Mouse (Mus musculus): ENCODE data around the gene Gm20503.

The Gm20503 gene

GRCm38 (mm10) chr4:59007974-59008373 is 5.0 kb downstream of the Gm20503 start:
- DNase-seq (ENCODE audit: low spot score), result no peak

GRCm38 (mm10) chr4:59009186-59009585 is 6.2 kb downstream of the Gm20503 start:
- DNase-seq (ENCODE audit: low spot score), result no peak

GRCm38 (mm10) chr4:59009696-59010095 is 6.7 kb downstream of the Gm20503 start:
- no peak for DNase-seq (ENCODE audit: low spot score)

DNA sequence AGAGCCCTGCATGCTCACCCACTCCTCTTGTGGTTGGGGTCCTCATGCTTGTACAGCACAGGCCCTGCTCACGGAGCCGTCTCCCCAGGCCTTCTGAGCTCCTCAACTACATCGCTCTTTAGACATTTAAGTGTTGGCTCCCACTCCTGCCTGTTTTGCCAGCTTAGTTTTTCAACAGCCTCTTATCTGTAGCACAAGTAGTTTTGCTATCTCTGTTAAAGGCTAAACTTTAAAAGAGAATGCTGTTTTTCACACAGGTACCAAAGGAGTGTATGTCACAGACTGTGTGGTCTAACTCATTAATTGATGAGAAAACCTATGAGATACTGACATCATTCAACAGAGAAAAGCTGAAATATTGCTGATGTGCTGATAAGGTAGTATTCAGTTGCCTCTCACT is 8.4 kb downstream of the Gm20503 start:
- no peak for DNase-seq (ENCODE audit: low spot score)

DNA sequence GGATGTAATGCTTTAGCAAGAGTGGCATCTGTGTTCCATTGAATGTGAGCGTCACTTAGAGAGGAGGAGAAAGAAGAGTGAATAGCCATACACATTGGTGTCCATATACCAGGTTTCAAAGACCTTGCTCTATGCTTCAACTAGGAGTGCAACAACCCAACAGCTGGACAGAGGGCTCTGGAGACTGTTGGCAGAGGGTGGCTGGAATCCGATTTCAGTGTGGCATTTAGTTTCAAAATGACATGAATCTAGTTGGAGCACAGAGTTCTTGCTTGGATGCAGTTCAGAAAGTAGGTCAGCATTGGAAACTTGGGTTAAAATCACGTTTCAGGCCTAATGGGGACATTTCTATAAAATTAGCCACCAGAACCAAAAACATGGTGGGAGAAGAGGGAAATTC is 12.2 kb downstream of the Gm20503 start:
- no peak for DNase-seq (ENCODE audit: low spot score)

DNA sequence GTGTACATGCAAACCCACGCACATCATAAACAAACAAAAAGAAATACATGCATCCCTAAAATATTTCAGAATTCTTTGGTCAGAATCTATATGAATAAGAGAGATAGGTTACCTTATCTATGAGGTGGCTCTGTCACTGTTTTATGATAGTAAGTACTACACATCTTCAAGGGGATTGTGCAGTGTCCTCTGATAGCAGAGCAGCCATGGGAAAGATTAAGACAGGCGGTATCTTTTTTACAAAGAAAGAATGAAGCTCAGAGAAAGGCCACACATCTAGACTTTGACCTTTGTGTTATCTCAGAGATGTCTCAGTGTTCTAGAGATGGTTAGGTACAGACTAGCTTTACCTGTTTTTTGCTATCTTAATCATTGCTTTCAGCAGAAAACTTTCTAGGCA is 13.9 kb downstream of the Gm20503 start:
- DNase-seq (ENCODE audit: low spot score), result no peak

DNA sequence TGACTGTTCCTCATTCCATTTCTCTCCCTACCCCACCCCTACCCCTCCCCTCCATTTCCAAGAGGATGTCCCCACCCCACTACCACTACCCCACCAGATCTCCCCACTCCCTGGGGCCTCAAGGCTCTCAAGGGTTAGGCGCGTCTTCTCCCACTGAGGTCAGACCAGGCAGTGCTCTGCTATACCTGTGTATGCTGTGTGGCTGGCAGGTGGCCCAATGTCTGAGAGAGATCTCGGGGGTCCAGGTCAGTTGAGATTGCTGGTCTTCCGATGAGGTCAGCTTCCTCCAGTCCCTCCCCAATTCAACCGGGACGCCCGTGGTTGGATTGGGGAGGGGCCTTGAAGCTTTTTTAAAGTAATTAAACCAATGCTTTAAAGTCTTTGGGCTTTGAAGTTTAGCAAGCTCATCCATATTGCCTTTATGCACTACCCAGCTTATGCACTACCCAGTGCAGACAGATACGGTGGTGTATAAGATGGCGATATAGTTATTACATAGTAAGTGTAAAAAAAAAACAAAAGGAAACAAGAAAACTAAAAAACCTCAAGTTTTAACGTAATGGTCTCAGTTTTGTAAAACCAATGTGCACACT is 31.4 kb downstream of the Gm20503 start:
- peak; percentile 13 for DNase-seq (ENCODE audit: low spot score)

DNA sequence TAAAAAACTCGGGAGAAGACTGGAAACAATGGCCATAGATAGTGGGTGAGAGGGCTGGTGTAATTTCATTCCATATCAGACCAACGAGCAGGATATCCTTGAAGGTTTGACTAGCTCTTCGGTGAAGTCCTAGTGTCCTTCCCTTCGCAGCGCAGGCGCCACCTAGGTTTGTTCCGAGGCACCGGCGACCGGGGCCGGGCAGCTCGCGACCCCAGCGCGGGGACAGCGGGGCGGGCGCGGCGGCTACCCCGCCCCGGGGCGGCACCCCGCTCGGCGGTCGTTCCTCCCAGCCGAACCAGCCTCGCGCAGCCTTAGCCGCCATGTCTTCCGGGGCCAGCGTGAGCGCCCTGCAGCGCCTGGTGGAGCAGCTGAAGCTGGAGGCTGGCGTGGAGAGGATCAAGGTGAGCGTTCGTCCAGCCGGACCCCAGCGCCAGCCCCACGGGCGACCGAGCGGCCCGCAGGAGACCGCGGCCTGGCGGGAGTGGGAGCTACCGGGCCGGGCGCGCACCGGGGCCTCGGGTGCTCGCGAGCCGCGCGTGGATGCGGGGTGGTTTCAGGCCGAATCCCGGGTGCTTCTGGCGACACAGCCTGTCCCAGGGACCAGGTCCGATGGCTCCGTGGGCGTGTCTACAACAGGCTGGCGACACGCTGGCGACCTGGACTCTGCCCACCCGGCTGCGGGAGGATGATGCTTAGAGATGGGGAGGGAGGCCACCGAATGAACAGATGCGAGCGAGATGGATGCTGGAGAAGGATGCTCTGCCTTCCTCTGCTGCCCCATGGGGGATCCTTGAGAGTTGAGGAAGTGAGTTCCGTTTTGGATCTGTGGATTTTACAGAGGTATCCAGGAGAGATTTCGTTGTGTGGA is 32.1 kb downstream of the Gm20503 start, which contains the start of gene Gng10:
Gng10 (plus strand) TSS at position 171 of the 868 bp plus-strand sequence.
- DNase-seq (ENCODE audit: low spot score), result peak; percentile 79

DNA sequence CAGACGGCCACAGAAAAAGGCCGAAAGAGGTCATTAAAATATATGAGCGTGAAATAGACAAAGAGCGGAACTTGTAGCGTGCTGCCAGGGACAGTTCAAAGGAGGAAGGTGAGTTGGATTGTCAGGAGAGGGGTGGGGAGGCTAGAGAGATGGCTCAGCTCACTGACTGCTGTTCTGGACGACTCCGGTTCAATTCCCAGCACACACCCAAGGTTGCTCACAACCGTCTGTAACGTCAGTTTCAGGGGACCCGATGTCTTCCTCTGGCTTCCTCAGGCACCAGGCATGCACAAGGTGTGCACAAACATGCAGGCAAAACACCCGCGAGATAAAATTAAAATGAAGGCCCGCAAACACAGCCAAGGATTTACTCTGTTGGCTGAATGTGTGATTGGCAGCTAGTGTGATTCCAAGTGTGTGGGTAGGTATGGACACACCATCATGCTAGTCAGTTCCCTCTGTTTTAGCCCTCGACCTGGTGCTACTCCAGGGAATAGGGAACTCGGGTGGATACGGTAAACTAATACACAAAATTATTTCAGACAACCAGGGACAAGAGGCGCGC is 32.9 kb downstream of the Gm20503 start:
- no peak for DNase-seq (ENCODE audit: low spot score)

DNA sequence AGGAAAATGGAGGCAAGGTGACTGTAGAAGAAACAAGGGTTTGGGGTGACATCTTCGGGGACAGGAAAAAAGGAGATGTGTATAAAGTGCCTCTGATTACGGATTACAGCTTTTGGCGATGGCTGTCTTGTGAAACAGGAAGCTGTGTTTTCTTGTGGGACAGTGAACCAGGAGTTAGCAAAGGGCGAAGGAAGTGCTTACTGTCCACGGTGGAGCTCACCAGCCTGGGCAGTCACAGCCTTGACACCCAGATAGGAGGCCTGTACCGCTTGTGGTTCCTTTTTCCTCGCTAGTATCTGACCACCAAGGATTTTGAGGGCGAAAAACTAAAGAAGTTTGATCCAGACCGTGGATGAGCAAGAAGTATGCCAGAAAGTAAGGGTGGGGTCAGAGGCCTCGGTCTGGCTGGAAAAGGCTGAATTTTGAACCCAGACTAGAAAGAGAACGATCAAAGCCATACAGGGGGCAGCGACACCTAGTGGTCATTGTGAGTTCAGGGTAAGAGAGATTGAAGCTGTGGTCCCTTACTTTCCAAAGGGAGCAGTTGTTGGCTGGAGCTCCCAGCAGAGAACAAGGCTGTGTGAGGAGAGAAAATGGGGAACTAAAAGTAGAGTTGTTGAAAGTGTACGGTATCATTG is 33.6 kb downstream of the Gm20503 start:
- peak; percentile 71 for DNase-seq (ENCODE audit: low spot score)

DNA sequence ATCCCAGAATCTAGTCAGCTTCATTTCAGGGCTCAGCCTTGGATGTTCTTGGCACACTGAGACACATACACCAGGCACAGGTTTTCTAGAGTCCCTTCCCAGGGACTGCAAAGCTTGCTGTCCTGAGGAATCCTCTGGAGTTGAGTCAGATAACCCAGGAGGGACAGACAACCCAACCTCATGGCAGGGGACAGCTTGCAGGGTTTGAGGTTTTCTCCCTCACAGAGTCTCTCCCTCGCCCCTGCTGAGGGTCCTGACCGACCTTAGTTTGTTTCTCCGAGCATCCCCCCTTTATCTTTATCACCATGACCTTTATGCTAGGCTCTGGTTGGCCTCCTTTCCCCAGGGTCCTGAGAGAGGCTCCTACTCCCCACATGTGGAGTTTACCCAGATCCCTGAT is 34.5 kb downstream of the Gm20503 start:
- no peak for DNase-seq (ENCODE audit: low spot score)

DNA sequence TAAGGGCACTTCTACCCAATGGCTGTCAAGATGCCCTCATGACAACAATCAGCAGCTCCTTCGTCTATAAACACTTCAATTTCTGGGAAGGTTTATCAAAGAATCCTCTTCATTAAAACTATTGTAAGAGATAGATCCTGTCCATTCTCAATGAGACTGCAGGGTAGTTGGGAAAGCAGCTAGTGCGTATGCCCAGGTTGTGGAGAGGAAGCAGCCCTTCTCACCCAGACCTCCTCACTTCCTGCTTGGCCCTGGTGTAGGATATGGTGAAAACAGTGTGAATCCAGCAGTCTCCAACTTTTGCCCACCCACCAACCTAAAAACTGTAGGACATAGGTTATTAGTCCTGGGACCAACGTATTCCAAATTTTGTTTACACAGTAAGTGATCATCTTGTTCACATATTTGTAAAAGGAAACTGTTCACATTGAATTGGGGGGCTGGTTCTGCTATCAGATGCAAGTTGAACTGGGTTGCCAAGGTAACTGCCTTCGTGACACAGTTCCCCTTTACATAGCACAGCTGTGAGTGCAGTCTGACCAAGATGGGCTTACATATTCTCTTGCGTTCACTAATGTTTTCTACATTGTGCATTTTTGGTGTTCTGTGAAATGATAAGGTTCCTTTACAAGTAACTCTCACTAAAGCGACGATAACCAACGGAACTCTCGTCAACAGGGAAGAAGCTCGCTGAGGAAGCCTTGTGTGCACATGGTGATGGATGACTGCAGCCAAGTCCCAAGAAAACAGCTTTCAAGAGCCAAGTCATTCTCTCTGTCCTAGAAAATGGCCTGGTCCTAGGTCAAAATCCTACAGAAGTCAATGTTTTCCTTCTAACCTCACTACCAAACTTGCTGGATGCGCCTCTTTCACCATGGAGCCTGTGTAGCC is 37.6 kb downstream of the Gm20503 start:
- no peak for DNase-seq (ENCODE audit: low spot score)

DNA sequence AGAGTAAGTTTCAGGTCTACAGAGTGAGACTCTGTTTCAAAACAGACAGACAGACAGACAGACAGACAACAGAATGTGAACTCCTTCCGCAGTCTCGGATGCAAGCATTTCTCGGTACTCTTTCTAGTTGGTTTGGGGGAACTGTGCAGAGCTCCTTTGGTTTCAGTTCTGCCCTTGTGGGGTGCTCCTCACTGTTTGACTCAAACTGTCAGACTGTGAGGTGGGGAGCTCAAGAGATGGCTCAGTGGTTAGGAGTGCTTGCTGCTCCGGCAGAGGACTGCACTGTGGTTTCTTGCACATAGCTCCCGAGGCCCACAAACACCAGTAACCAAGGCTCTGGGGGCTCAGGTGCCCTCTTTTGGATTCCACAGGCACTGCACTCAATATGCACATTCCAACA is 40.1 kb downstream of the Gm20503 start:
- DNase-seq (ENCODE audit: low spot score), result no peak

GRCm38 (mm10) chr4:59043891-59044290 is 40.9 kb downstream of the Gm20503 start:
- no peak for DNase-seq (ENCODE audit: low spot score)

GRCm38 (mm10) chr4:59047222-59047621 is 44.2 kb downstream of the Gm20503 start:
- DNase-seq (ENCODE audit: low spot score), result no peak

GRCm38 (mm10) chr4:59051081-59051480 is 48.1 kb downstream of the Gm20503 start:
- no peak for DNase-seq (ENCODE audit: low spot score)

DNA sequence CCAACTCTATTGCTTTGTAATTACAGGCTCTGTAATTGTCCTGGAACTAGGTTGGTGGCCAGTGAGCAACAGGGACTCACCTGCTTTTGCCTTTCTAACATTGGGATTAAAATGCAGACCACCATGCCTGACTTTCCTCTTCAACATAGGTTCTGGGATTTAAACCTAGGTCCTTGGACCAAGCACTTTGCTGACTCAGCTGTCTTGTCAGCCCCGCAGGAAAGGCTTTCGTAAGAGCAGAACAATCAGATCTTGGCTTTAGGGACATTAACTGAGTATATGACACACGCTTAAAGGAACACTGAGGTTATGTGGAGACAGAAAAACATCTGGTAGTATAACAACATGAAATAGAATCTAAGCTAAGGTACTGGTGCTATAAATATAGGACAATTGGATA is 54.9 kb downstream of the Gm20503 start:
- DNase-seq (ENCODE audit: low spot score), result no peak

- DNase-seq (ENCODE audit: low spot score), result no peak
Measured at GRCm38 (mm10) chr4:59062526-59062925, 59.5 kb downstream of the Gm20503 start.

DNA sequence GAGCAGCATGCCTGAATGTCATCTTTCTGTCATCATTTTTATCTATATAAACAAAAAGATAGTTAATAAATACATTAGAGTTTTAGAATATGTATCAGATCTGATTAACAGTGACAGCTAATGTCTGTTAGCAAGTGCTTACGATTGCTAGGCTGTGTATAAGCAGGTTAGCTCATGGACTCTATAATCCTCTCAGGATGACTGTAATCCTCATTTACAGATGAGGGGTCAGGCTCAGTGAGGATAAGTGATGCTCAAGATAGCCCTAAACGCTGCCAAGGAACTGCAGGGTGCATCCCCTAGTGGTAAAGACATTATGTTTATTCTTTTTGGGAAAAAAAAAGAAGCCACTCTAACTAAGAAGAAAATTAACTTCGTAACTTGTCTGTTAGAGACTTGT is 66.3 kb downstream of the Gm20503 start:
- DNase-seq (ENCODE audit: low spot score), result no peak

DNA sequence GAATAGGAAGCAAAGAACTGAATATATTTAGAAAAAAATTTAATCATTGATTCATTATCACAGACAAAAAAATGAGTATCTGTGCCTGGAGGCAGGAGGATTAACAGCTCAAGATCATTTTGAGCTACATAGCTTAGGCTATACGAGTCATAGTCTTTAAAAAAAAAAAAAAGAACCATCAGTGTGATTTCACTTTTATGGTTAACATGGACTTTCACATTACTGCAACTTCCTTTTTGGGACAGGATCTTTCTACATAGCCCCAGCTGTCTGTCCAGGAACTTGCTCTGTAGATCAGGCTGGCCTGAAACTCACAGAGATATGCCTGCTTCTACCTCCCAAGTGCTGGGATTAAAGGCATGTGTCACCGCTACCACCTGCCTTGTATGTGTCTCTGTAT is 80.4 kb downstream of the Gm20503 start:
- DNase-seq (ENCODE audit: low spot score), result no peak

DNA sequence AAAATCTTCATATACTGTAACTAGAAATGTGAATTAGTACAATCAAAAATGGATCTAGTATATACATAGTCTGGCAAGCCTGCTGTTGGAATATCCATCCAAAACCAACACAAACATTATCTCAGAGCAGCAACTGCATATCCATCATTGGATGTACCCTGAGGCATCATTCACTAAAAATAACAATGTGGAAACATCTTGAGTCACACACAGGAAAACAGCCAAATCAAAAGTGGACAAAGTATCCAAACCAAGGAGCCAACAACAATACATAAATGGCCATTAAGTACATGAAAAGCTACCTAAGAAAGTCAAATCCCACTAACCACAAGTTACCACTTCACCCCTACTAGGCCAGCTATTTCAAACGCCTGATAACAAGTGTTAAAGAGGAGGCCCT is 86.4 kb downstream of the Gm20503 start:
- DNase-seq (ENCODE audit: low spot score), result no peak

Measured in MN1 (cell line).